Mouse (Mus musculus) limb, embryonic 14.5 days (tissue): Measurements from ENCODE around the gene Cenpa. TPM values are rescaled to one million over a fixed set of nuclear protein-coding genes. Genes with fewer than 3 reads are reported as not detected.

Experiments
- ATAC-seq: fragments of 200-750 bp; cut with Nextera tagmentation; 2 replicates; pipeline ENCODE4 v1.8.0; 2017; ENCODE audit warnings: low read depth, moderate number of reproducible peaks, moderate TSS enrichment; ENCODE audit not compliant: low FRiP score
- DNase-seq: peaks from one replicate; pipeline ENCODE4 v3.0.0-alpha.2; 2015; ENCODE audit warnings: low spot score
- H3K27ac ChIP-seq: fragments of 300-500 bp; sonication (generic); replicated peaks from 2 replicates; pipeline ENCODE4 v1.5.1; 2014; ENCODE audit warnings: low read depth, mild to moderate bottlenecking, low read length, moderate library complexity, mixed read lengths
- H3K27me3 ChIP-seq: fragments of 300-500 bp; sonication (generic); 2 replicates; pipeline ENCODE4 v1.6.1; 2014; ENCODE audit warnings: low read length, mixed read lengths; ENCODE audit not compliant: control insufficient read depth, insufficient read depth
- H3K36me3 ChIP-seq: fragments of 300-500 bp; sonication (generic); 2 replicates; pipeline ENCODE4 v1.6.1; 2014; ENCODE audit warnings: mild to moderate bottlenecking, low read length, moderate library complexity, mixed read lengths; ENCODE audit not compliant: control insufficient read depth, insufficient read depth
- H3K4me1 ChIP-seq: fragments of 300-500 bp; sonication (generic); 2 replicates; pipeline ENCODE4 v1.6.1; 2014; ENCODE audit warnings: antibody characterized with exemption, low read length, mixed read lengths; ENCODE audit not compliant: control insufficient read depth, insufficient read depth
- H3K4me2 ChIP-seq: fragments of 300-500 bp; sonication (generic); replicated peaks from 2 replicates; pipeline ENCODE4 v1.6.1; 2014; ENCODE audit warnings: low read depth, mild to moderate bottlenecking, low read length, moderate library complexity; ENCODE audit not compliant: severe bottlenecking
- H3K4me3 ChIP-seq: fragments of 300-500 bp; sonication (generic); replicated peaks from 2 replicates; pipeline ENCODE4 v1.5.1; 2014; ENCODE audit warnings: low read length
- H3K9ac ChIP-seq: fragments of 300-500 bp; sonication (generic); 2 replicates; pipeline ENCODE4 v1.6.1; 2014; ENCODE audit warnings: mild to moderate bottlenecking, low read depth, low read length, moderate library complexity; ENCODE audit not compliant: severe bottlenecking
- H3K9me3 ChIP-seq: fragments of 300-500 bp; sonication (generic); 2 replicates; pipeline ENCODE4 v1.6.1; 2016; ENCODE audit warnings: low read length; ENCODE audit not compliant: control insufficient read depth
- POLR2A ChIP-seq: fragments of 200-500 bp; IDR thresholded peaks from 2 replicates; pipeline ENCODE4 v1.8.0; 2012; ENCODE audit warnings: inconsistent platforms, mild to moderate bottlenecking, moderate library complexity, borderline replicate concordance; ENCODE audit not compliant: insufficient read depth, insufficient read length; ENCODE audit errors: extremely low read depth
- WGBS: fragments of 180-500 bp; shearing (Covaris S2); extraction: QIAGEN DNeasy Blood & Tissue Kit; methylation state at CpG from one replicate; pipeline ENCODE4 v1.1.7; 2014; 5-methylcytosine and 5-hydroxymethylcytosine counted together
- polyA plus RNA-seq, 2 experiments: library from polyadenylated mRNA; depleted of rRNA in 1 of 2; stranded (reverse) in 1 of 2; unstranded in 1 of 2; fragments of >200 nt; fragmentation: Nextera tagmentation in 1 of 2; extraction: Ambion mirVana in 1 of 2; gene quantifications; 2 replicates each; pipeline versions ENCODE4 v1.2.1 to v1.2.3; 2012 to 2014

Gene Cenpa
- polyA plus RNA-seq, 2 experiments = 206 to 272 TPM

DNA sequence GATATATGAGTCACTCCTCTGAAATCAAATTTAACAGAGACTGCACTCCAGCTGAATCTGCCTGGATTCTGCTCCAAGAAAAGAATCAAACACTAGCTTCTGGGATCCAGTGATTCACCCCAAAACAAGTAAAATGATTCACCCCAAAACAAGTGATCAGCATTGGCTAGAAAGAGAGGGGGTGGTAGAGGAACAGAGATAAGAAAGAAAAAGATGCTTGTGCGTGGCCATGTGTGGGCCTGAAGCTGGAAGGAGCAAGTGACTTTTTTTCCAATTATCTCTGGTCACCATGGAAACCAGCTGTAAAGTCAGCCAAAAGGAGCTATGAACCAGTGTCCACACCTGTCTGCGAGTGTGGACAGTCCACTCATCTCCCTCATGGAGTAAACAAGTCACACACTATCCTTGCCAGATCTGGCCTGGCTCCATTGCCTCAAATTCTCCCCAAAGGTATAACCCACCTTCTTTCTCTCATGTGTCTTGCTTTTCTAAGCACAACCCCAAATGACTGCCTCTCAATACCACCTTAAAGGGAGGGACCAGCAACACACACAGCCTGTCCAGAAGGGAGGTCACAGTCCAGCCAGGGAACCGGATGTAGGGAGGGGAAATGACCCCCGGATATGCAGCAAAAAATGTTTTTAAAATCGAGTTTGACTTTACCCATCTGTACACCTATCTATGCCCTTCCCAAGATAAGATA lies 22.9 kb upstream of the Cenpa start:
- ATAC-seq = no peak
- WGBS = 67% methylated on average over 5 of the region's 5 CpGs

DNA sequence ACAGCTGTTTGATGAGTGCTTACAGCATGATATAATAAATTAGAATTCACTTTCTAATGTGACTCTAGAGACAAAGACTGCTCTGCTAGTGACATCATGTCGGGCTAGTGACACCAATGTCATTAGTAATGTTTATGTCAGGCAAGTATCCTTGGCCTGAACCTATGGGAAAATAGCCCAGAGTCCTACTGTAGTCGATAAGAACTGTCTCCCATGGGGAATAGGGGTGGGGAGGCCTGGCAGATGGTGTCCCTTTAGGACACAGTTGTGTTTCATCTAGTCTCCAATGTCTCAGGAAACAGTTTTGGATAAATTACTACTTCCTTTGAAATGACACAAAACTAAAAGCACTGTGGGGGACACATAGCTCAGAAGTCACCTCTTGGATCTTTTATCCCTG lies 20.5 kb upstream of the Cenpa start:
- Histone ChIP-seq H3K9me3 (no peaks in the 10 kb centered on the region), H3K27me3 (no peaks in the 10 kb centered on the region), H3K27ac (no peak overlapping the region), H3K4me3 (no peak overlapping the region), H3K4me1 (peaks cover 12% of the 10 kb centered on the region), H3K4me2 (no peak overlapping the region), H3K9ac (no peak overlapping the region), H3K36me3 (no peaks in the 10 kb centered on the region)
- TF ChIP-seq POLR2A = no peak
- DNase-seq = no peak
- ATAC-seq = no peak
- WGBS = 74% methylated on average over 2 of the region's 2 CpGs

More for the DNA sequence above, 22.9 kb upstream of the Cenpa start:
- H3K27me3 ChIP-seq = no peaks in the 10 kb centered on the region
- no peak for TF ChIP-seq POLR2A
- no peak overlapping the region for H3K27ac ChIP-seq
- H3K4me1 ChIP-seq = peaks cover 8% of the 10 kb centered on the region
- no peaks in the 10 kb centered on the region for H3K36me3 ChIP-seq
- no peak overlapping the region for H3K4me3 ChIP-seq
- DNase-seq = no peak
- no peak overlapping the region for H3K4me2 ChIP-seq
- no peaks in the 10 kb centered on the region for H3K9me3 ChIP-seq
- H3K9ac ChIP-seq = no peak overlapping the region

DNA sequence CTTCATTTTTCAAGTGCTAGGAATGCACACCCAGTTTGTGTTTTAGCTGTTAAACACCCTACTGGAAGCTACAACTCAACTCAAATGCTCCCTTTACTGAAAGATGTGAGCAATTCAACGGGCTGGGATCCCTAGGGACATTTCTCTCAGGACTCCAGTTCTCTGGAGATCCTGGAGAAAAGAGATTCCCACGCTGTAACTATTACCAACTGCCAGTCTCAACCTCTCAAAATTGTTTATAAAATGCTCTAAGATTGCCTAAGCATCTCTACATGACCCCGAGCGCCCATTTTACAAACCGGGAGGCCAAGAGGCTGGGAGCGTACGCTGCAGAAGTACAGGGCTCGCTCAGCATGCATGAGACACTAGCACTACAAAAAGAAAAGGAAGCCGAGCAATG lies 19.2 kb upstream of the Cenpa start:
- H3K4me2 ChIP-seq = peak overlapping the region; percentile 88
- peaks cover 12% of the 10 kb centered on the region for H3K4me1 ChIP-seq
- no peaks in the 10 kb centered on the region for H3K36me3 ChIP-seq
- ATAC-seq (no peak), DNase-seq (no peak)
- no peaks in the 10 kb centered on the region for H3K9me3 ChIP-seq
- 14% methylated on average over 9 of the region's 9 CpGs for whole genome bisulfite sequencing
- H3K9ac ChIP-seq = peak overlapping the region; percentile 72
- no peak for TF ChIP-seq POLR2A
- no peaks in the 10 kb centered on the region for H3K27me3 ChIP-seq
- no peak overlapping the region for H3K27ac ChIP-seq
- H3K4me3 ChIP-seq = peak overlapping the region; percentile 80

DNA sequence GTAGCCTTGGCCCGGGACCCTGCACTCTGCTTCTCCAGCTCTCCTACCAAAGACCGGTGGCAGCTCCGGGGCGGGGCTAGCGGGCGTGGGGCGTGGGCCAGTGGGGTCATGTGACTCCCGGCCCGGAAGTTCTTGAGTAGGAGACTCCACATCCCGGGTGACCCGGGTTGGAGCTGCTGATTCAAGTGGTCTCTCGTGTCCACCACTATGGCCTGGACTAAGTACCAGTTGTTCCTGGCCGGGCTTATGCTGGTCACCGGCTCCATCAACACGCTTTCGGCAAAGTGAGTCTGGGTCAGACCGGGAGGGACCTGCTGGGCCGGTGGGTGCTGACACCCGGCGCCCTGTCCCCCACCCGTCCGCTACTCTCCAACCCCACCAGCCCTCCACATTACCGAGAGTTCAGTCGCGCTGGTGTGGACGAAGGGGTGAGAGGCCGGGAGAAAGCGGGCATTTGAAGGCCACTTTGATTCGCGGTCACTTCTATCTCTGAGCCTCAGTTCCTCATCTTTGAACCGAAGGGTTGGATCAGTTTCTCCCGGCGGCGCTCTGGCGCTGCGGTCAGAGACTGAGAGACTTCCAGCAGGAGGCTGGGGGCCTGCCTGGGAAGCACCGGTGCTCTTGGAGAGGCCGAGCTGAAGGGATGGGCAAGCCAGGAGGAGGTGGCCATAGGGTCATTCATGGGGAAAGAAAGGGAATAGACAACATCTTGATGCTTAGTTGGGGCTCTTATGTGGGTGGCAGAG lies 18.6 kb upstream of the Cenpa start, which contains the start of gene Slc35f6:
Gene Slc35f6 (plus strand): TSS at position 119 of the 746 bp plus-strand sequence.
- Histone ChIP-seq H3K27ac (no peak within 1 kb of the TSS), H3K9me3 (no peaks in the 10 kb centered on the region), H3K27me3 (no peaks in the 10 kb centered on the region), H3K4me3 (peak within 1 kb of the TSS; percentile 80), H3K9ac (peak within 1 kb of the TSS; percentile 72), H3K4me2 (peak within 1 kb of the TSS; percentile 88), H3K36me3 (no peaks in the 10 kb centered on the region), H3K4me1 (peaks cover 12% of the 10 kb centered on the region)
- DNase-seq (peak; percentile 84), ATAC-seq (peak; percentile 94)
- 0 out of 2 replicates have a peak, but pooled peaks have one; percentile 30 for TF ChIP-seq POLR2A
- under 1% methylated on average over 34 of the region's 38 CpGs for WGBS

DNA sequence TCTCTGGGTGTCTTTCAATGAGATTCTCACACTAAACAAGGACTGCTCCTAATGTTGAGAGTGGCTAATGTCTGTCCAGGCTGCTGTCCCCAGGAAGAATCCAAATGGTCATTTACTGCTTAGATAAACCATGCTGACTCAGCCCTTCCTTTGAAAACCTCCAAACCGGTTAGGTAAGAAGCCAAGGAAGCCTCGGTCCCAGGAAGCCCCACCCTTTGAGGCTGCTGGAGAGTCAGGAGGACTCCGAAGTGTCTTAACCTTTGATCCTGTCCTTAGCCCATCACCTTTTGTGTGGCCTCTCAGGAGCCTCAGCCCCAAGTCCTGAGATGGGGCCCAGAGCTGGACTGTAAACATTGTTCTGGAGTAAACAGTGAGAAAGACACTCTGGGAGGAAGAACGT lies 17.0 kb upstream of the Cenpa start:
- H3K36me3 ChIP-seq = peaks cover 2% of the 10 kb centered on the region
- no peak overlapping the region for H3K4me2 ChIP-seq
- no peaks in the 10 kb centered on the region for H3K9me3 ChIP-seq
- H3K27ac ChIP-seq = no peak overlapping the region
- H3K4me1 ChIP-seq = peaks cover 12% of the 10 kb centered on the region
- DNase-seq (no peak), ATAC-seq (no peak)
- H3K9ac ChIP-seq = no peak overlapping the region
- no peak overlapping the region for H3K4me3 ChIP-seq
- H3K27me3 ChIP-seq = no peaks in the 10 kb centered on the region
- 55% methylated on average over 4 of the region's 4 CpGs for WGBS
- TF ChIP-seq POLR2A = no peak
